Mouse (Mus musculus): Measurements from ENCODE around the gene Fam228a.

GRCm38 (mm10) chr12:4688386-4688785 lies 49.8 kb downstream of the Fam228a start:
- TF ChIP-seq CTCF (IDR thresholded peaks at IDR 0.05): no peak
- no peak for TF ChIP-seq EP300 (IDR thresholded peaks at IDR 0.05)
